8 mouse cellular contexts compared by ENCODE assay signal in the genomic region with DNA sequence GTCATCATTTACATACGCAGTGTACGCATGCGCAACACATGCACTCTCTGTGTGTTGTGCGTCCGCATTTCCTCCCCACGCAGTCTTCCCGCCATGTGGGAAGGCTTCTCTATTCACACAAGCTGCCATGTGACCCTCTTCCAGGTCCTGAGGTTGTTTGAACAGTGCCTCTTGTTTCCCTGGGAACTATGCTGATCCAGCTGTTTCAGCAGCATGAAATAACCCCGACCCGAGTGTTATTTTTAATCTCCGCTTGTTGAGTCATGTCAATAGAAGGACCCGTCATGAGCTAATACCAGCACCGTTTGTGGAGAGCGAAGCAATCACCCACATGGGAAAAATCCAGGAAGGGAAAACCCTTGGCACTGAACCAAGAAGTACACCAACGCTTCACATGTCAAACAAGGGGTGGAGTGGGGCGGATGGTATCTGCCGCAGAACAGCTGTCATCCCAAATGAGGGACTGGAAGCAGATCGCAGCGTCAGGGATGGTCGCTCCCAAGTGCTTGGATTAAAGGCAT. TPM values are rescaled to one million over a fixed set of nuclear protein-coding genes. Genes with fewer than 3 reads are reported as not detected.
DNase-seq lines count a peak whose midpoint lies in the region; ATAC-seq and TF ChIP-seq lines count a peak whose summit lies in the region.

No protein-coding gene starts in this region.

- TF ChIP-seq CTCF in liver, postnatal 0 days (IDR thresholded peaks at IDR 0.05; ENCODE audit: low read depth): no peak
- TF ChIP-seq CTCF in cerebellum, adult 2 months (IDR thresholded peaks at IDR 0.05; ENCODE audit: borderline replicate concordance, insufficient read depth, low read depth, low read length): no peak

- ATAC-seq in heart, embryonic 14.5 days (ENCODE audit: insufficient number of reproducible peaks, insufficient read depth, low FRiP score, low read depth): 0 out of 2 replicates have a peak, but pooled peaks have one; percentile 60
- ATAC-seq in liver, postnatal 0 days: peak; percentile 88

- H3K9ac ChIP-seq in heart, embryonic 14.5 days (ENCODE audit: low read length): no peak overlapping the region
- no peak overlapping the region for H3K9ac ChIP-seq in liver, postnatal 0 days (replicated peaks)

- TF ChIP-seq EP300 in liver, postnatal 0 days (IDR thresholded peaks at IDR 0.05; ENCODE audit: low read depth): peak; percentile 52; the same call in 1 of the 2 replicates

- H3K27ac ChIP-seq in heart, embryonic 14.5 days (replicated peaks in 1 of 2; ENCODE audit: control insufficient read depth in 1 of 2, insufficient read depth in 1 of 2, low read depth in 2 of 2, low read length in 2 of 2): 0 out of 4 replicates have a peak overlapping the region, but pooled peaks of 1 of the 2 experiments have one; percentile 31
- peak overlapping the region; percentile 48; the same call in 1 of the 2 replicates for H3K27ac ChIP-seq in liver, postnatal 0 days (ENCODE audit: low read depth)
- no peak overlapping the region for H3K27ac ChIP-seq in cerebellum, adult 2 months (ENCODE audit: insufficient read depth, low read length)

- H3K4me2 ChIP-seq in heart, embryonic 14.5 days (ENCODE audit: low read length): peak overlapping the region; percentile 39
- H3K4me2 ChIP-seq in liver, postnatal 0 days (ENCODE audit: low read depth, low read length): no peak overlapping the region

- WGBS in heart, embryonic 14.5 days: 24% methylated on average over 19 of the region's 19 CpGs
- WGBS in liver, postnatal 0 days (ENCODE audit: insufficient replicate concordance): 57% methylated on average over 19 of the region's 19 CpGs
- WGBS in cerebellum, adult 2 months: 41% methylated on average over 19 of the region's 19 CpGs

- no peaks in the 10 kb centered on the region for H3K36me3 ChIP-seq in heart, embryonic 14.5 days (ENCODE audit: control insufficient read depth, insufficient read depth, low read length)
- no peaks in the 10 kb centered on the region for H3K36me3 ChIP-seq in liver, postnatal 0 days (replicated peaks; ENCODE audit: insufficient read depth, low read length)

- no peaks in the 10 kb centered on the region for H3K27me3 ChIP-seq in heart, embryonic 14.5 days (ENCODE audit: control insufficient read depth, insufficient read depth, low read length)
- no peaks in the 10 kb centered on the region for H3K27me3 ChIP-seq in liver, postnatal 0 days (ENCODE audit: insufficient read depth, low read length)
- H3K27me3 ChIP-seq in cerebellum, adult 2 months (ENCODE audit: control insufficient read depth, insufficient read depth, low read length): no peaks in the 10 kb centered on the region

- H3K4me1 ChIP-seq in heart, embryonic 14.5 days (ENCODE audit: control insufficient read depth in 2 of 2, insufficient read depth in 2 of 2, low read length in 2 of 2): peaks cover 18 to 33% of the 10 kb centered on the region in 2 experiments
- peaks cover 15% of the 10 kb centered on the region for H3K4me1 ChIP-seq in liver, postnatal 0 days (ENCODE audit: insufficient read depth)
- no peaks in the 10 kb centered on the region for H3K4me1 ChIP-seq in cerebellum, adult 2 months (ENCODE audit: control insufficient read depth, insufficient read depth, low read length)

- peak; percentile 32 for DNase-seq in adrenal gland, adult 2 months
- no peak for DNase-seq in adrenal gland, postnatal 4 days (ENCODE audit: low spot score in 2 of 2)
- peak; percentile 4 for DNase-seq in adipocyte (ENCODE audit: low spot score)
- peak; percentile 29 to 53 for DNase-seq in kidney, postnatal 4 days
- DNase-seq in liver, postnatal 0 days: peak; percentile 50
- DNase-seq in telencephalon, adult 2 months (ENCODE audit: low read depth, low spot score): peak; percentile 74
- DNase-seq in cerebellum, adult 2 months: no peak

- no peak overlapping the region for H3K4me3 ChIP-seq in heart, embryonic 14.5 days (ENCODE audit: control insufficient read depth in 1 of 2, insufficient read depth in 1 of 2, low read depth in 1 of 2, low read length in 2 of 2)
- no peak overlapping the region for H3K4me3 ChIP-seq in liver, postnatal 0 days (ENCODE audit: low read depth, low read length)
- no peak overlapping the region for H3K4me3 ChIP-seq in cerebellum, adult 2 months (replicated peaks; ENCODE audit: insufficient read depth, low read depth, low read length)

- no peak for TF ChIP-seq POLR2A in cerebellum, adult 2 months (IDR thresholded peaks at IDR 0.05; ENCODE audit: borderline replicate concordance, insufficient read depth, low read length)

- no peaks in the 10 kb centered on the region for H3K9me3 ChIP-seq in heart, embryonic 14.5 days (ENCODE audit: control insufficient read depth, low read length)
- no peaks in the 10 kb centered on the region for H3K9me3 ChIP-seq in liver, postnatal 0 days (ENCODE audit: low read length)

RNA-seq across cellular contexts. Expression of a gene that starts 23.6 kb away (rescaled TPM):
- total RNA-seq in adrenal gland, adult 2 months (2021): 10 to 100 TPM; 27.8 to 41.3 TPM
- polyA plus RNA-seq in adrenal gland, adult 2 months (2012; rRNA removed): 187 and 230 TPM in 2 replicates
- 10 to 100 TPM; 59.6 to 62.7 TPM for total RNA-seq in adrenal gland, postnatal 4 days (2021)
- 85.2 and 122 TPM in 2 replicates for polyA plus RNA-seq in heart, embryonic 14.5 days (2014; fragmentation: Nextera tagmentation; extraction: Ambion mirVana)
- polyA plus RNA-seq in liver, postnatal 0 days (2015; fragmentation: Nextera tagmentation; extraction: Ambion mirVana): 57.7 and 58.2 TPM in 2 replicates
- polyA plus RNA-seq in cerebellum, adult 2 months (2012; rRNA removed): 9.4 and 10.5 TPM in 2 replicates

RNA-seq across cellular contexts. Expression of a gene that starts 38.7 kb away (rescaled TPM):
- 1 to 10 TPM; 4.9 to 7.3 TPM for total RNA-seq in adrenal gland, adult 2 months (2021)
- 23.2 and 32.4 TPM in 2 replicates for polyA plus RNA-seq in adrenal gland, adult 2 months (2012; rRNA removed)
- total RNA-seq in adrenal gland, postnatal 4 days (2021): 10 to 100 TPM; 11.5 to 12.9 TPM
- 14.9 and 15.1 TPM in 2 replicates for polyA plus RNA-seq in heart, embryonic 14.5 days (2014; fragmentation: Nextera tagmentation; extraction: Ambion mirVana)
- 109 and 110 TPM in 2 replicates for polyA plus RNA-seq in liver, postnatal 0 days (2015; fragmentation: Nextera tagmentation; extraction: Ambion mirVana)
- polyA plus RNA-seq in cerebellum, adult 2 months (2012; rRNA removed): 4.2 and 4.8 TPM in 2 replicates

Comparison
In these comparisons a context has a peak if more than half of its experiments do, and no peak if none do; other contexts are left out.
1. DNase-seq: peak in adrenal gland, adult 2 months (single experiment), adipocyte (single experiment), kidney, postnatal 4 days (2 of 2), liver, postnatal 0 days (single experiment) and telencephalon, adult 2 months (single experiment); none in adrenal gland, postnatal 4 days (0 of 2) and cerebellum, adult 2 months (0 of 2).